Mouse (Mus musculus): Measurements from ENCODE around the gene Wwox.

GRCm38 (mm10) chr8:115045746-115046145, 606.3 kb downstream of the Wwox start:
- TF ChIP-seq CTCF (IDR thresholded peaks at IDR 0.05; ENCODE audit: control insufficient read depth, insufficient read depth, low read length) (no peak), POLR2A (IDR thresholded peaks at IDR 0.05; ENCODE audit: borderline replicate concordance, control insufficient read depth, low read depth, low read length) (no peak)
